ENCODE assay signal across 11 mouse cellular contexts in genomic region chr1:75457710-75458024, GRCm38 (mm10). TPM values are rescaled to one million over a fixed set of nuclear protein-coding genes. Genes with fewer than 3 reads are reported as not detected.
DNase-seq lines count a peak whose midpoint lies in the region; ATAC-seq lines count a peak whose summit lies in the region.
"Had no signal": no experiment of that assay in that cellular context is flagged by ENCODE, and none has a peak within 500 bp of the region (broad histone marks: within the 10 kb centered on the region; RNA-seq: fewer than 3 reads in every experiment).

No protein-coding gene starts in this region.

- peaks cover 33% of the 10 kb centered on the region for H3K4me1 ChIP-seq in heart, embryonic 11.5 days (ENCODE audit: control insufficient read depth, insufficient read depth, low read length)
- H3K4me1 ChIP-seq in hindbrain, embryonic 10.5 days (replicated peaks): peaks cover 71% of the 10 kb centered on the region

- H3K9ac ChIP-seq in heart, embryonic 11.5 days (ENCODE audit: low read depth, low read length): no peak overlapping the region

- intact Hi-C loops in heart, postnatal 36 days (cut with DNase I): no loop called here

- H3K4me3 ChIP-seq in heart, embryonic 11.5 days (ENCODE audit: low read depth, low read length): 0 out of 2 replicates have a peak overlapping the region, but pooled peaks have one; percentile 16
- peak overlapping the region; percentile 49 for H3K4me3 ChIP-seq in hindbrain, embryonic 10.5 days

- no peaks in the 10 kb centered on the region for H3K36me3 ChIP-seq in heart, embryonic 11.5 days (ENCODE audit: control insufficient read depth, insufficient read depth, low read length)
- no peaks in the 10 kb centered on the region for H3K36me3 ChIP-seq in hindbrain, embryonic 10.5 days

- no peaks in the 10 kb centered on the region for H3K9me3 ChIP-seq in heart, embryonic 11.5 days (replicated peaks; ENCODE audit: control insufficient read depth, low read length)
- H3K9me3 ChIP-seq in hindbrain, embryonic 10.5 days: no peaks in the 10 kb centered on the region

- DNase-seq in heart, postnatal 36 days: no peak
- DNase-seq in 3T3-L1 (ENCODE audit: low read depth, low spot score): peak; percentile 48
- DNase-seq in hindbrain, embryonic 10.5 days (ENCODE audit: low spot score): peak; percentile 28
- DNase-seq in mesoderm, embryonic 11.5 days (ENCODE audit: low read depth, low spot score): peak; percentile 75
- DNase-seq in adrenal gland, postnatal 36 days: no peak
- DNase-seq in kidney, adult 11 months: no peak
- DNase-seq: lung, adult 2 months; thymus, postnatal 4 days had no signal

- H3K27me3 ChIP-seq in heart, embryonic 11.5 days (ENCODE audit: control insufficient read depth, insufficient read depth, low read length): peaks cover 56% of the 10 kb centered on the region
- peaks cover 91% of the 10 kb centered on the region for H3K27me3 ChIP-seq in hindbrain, embryonic 10.5 days (ENCODE audit: insufficient read depth, poor library complexity, severe bottlenecking)

- H3K27ac ChIP-seq in heart, embryonic 11.5 days (ENCODE audit: low read depth, low read length): no peak overlapping the region
- H3K27ac ChIP-seq in hindbrain, embryonic 10.5 days: peak overlapping the region; percentile 85

- WGBS in heart, embryonic 11.5 days (ENCODE audit: insufficient replicate concordance): 4% methylated on average over 8 of the region's 10 CpGs
- WGBS in hindbrain, embryonic 10.5 days: 4% methylated on average over 10 of the region's 10 CpGs

- no peak for ATAC-seq in heart, embryonic 11.5 days (replicated peaks; ENCODE audit: insufficient number of reproducible peaks, low FRiP score, low TSS enrichment)
- no peak for ATAC-seq in monocyte, adult 5-6 weeks (replicated peaks; ENCODE audit: insufficient number of reproducible peaks, low FRiP score, low TSS enrichment, poor library complexity, severe bottlenecking)

- peak overlapping the region; percentile 55 for H3K4me2 ChIP-seq in heart, embryonic 11.5 days

RNA-seq across cellular contexts. Expression of gene Asic4, which starts 7.4 kb away (rescaled TPM):
- polyA plus RNA-seq in heart, embryonic 11.5 days (2014; fragmentation: Nextera tagmentation; extraction: Ambion mirVana): 0.11 TPM in 2 replicates
- not detected for total RNA-seq in heart, postnatal 36 days (2021)
- 3.8 and 9.3 TPM in 2 replicates for polyA plus RNA-seq in hindbrain, embryonic 10.5 days (2016; fragmentation: Nextera tagmentation; extraction: Ambion mirVana)
- 1 to 10 TPM; 3.1 to 4.8 TPM for total RNA-seq in adrenal gland, postnatal 36 days (2021)
- total RNA-seq in monocyte, adult 5-6 weeks (2017): not detected in 3 replicates
- total RNA-seq: granulocyte monocyte progenitor cell, adult 5-6 weeks had no signal
- polyA plus RNA-seq: lung, adult 2 months had no signal

RNA-seq across cellular contexts. Expression of gene Chpf, which starts 21.4 kb away (rescaled TPM):
- polyA plus RNA-seq in heart, embryonic 11.5 days (2014; fragmentation: Nextera tagmentation; extraction: Ambion mirVana): 21.4 and 24.6 TPM in 2 replicates
- 10 to 100 TPM; 25.5 to 26.8 TPM for total RNA-seq in heart, postnatal 36 days (2021)
- polyA plus RNA-seq in hindbrain, embryonic 10.5 days (2016; fragmentation: Nextera tagmentation; extraction: Ambion mirVana): 25.1 and 29.8 TPM in 2 replicates
- total RNA-seq in adrenal gland, postnatal 36 days (2021): 10 to 100 TPM; 55.3 to 63.1 TPM
- 3.6 to 11.4 TPM (median 4.3 TPM) in 3 replicates for total RNA-seq in monocyte, adult 5-6 weeks (2017)

RNA-seq across cellular contexts. Expression of gene Tmem198, which starts 21.7 kb away (rescaled TPM):
- polyA plus RNA-seq in heart, embryonic 11.5 days (2014; fragmentation: Nextera tagmentation; extraction: Ambion mirVana): 0.14 and 0.54 TPM in 2 replicates
- total RNA-seq in heart, postnatal 36 days (2021): under 1 TPM; 0.11 to 0.19 TPM
- 8.6 and 20.4 TPM in 2 replicates for polyA plus RNA-seq in hindbrain, embryonic 10.5 days (2016; fragmentation: Nextera tagmentation; extraction: Ambion mirVana)
- 1 to 10 TPM; 2.6 to 4.1 TPM for total RNA-seq in adrenal gland, postnatal 36 days (2021)
- 0.21 to 3.7 TPM (median 0.86 TPM) in 3 replicates for total RNA-seq in monocyte, adult 5-6 weeks (2017)
- total RNA-seq: granulocyte monocyte progenitor cell, adult 5-6 weeks had no signal

RNA-seq across cellular contexts. Expression of gene Gmppa, which starts 21.9 kb away (rescaled TPM):
- 49.8 and 57.2 TPM in 2 replicates for polyA plus RNA-seq in heart, embryonic 11.5 days (2014; fragmentation: Nextera tagmentation; extraction: Ambion mirVana)
- 10 to 100 TPM; 35.5 to 39.9 TPM for total RNA-seq in heart, postnatal 36 days (2021)
- polyA plus RNA-seq in hindbrain, embryonic 10.5 days (2016; fragmentation: Nextera tagmentation; extraction: Ambion mirVana): 62.3 and 91.2 TPM in 2 replicates
- total RNA-seq in adrenal gland, postnatal 36 days (2021): 10 to 100 TPM; 58.7 to 72.1 TPM
- 39.2 to 56.0 TPM (median 55.4 TPM) in 3 replicates for total RNA-seq in monocyte, adult 5-6 weeks (2017)

RNA-seq across cellular contexts. Expression of gene Obsl1, which starts 48.6 kb away (rescaled TPM):
- polyA plus RNA-seq in heart, embryonic 11.5 days (2014; fragmentation: Nextera tagmentation; extraction: Ambion mirVana): 98.8 and 102 TPM in 2 replicates
- total RNA-seq in heart, postnatal 36 days (2021): 100 to 1,000 TPM; 130 to 136 TPM
- polyA plus RNA-seq in hindbrain, embryonic 10.5 days (2016; fragmentation: Nextera tagmentation; extraction: Ambion mirVana): 37.9 and 44.2 TPM in 2 replicates
- 10 to 100 TPM; 59.8 to 67.4 TPM for total RNA-seq in adrenal gland, postnatal 36 days (2021)
- not detected in 3 replicates for total RNA-seq in monocyte, adult 5-6 weeks (2017)
- total RNA-seq: granulocyte monocyte progenitor cell, adult 5-6 weeks had no signal

Comparison
In these comparisons a context has a peak if more than half of its experiments do, and no peak if none do; other contexts are left out.
1. DNase-seq: peak in 3T3-L1 (single experiment), hindbrain, embryonic 10.5 days (single experiment) and mesoderm, embryonic 11.5 days (single experiment); none in heart, postnatal 36 days (0 of 2), adrenal gland, postnatal 36 days (0 of 2) and kidney, adult 11 months (single experiment).